Mouse (Mus musculus) heart, postnatal 4 days (tissue): ENCODE data around the gene Stard5. TPM values are rescaled to one million over a fixed set of nuclear protein-coding genes. Genes with fewer than 3 reads are reported as not detected.

Source experiments
- DNase-seq: peaks from one replicate; pipeline ENCODE4 v3.0.0; 2021
- total RNA-seq, 2 experiments: library from RNA; stranded (reverse); gene quantifications; 2 replicates each; pipeline ENCODE4 v1.2.3; 2021

The Stard5 gene
- 10 to 100 TPM; 27.5 to 28.8 TPM for total RNA-seq

DNA sequence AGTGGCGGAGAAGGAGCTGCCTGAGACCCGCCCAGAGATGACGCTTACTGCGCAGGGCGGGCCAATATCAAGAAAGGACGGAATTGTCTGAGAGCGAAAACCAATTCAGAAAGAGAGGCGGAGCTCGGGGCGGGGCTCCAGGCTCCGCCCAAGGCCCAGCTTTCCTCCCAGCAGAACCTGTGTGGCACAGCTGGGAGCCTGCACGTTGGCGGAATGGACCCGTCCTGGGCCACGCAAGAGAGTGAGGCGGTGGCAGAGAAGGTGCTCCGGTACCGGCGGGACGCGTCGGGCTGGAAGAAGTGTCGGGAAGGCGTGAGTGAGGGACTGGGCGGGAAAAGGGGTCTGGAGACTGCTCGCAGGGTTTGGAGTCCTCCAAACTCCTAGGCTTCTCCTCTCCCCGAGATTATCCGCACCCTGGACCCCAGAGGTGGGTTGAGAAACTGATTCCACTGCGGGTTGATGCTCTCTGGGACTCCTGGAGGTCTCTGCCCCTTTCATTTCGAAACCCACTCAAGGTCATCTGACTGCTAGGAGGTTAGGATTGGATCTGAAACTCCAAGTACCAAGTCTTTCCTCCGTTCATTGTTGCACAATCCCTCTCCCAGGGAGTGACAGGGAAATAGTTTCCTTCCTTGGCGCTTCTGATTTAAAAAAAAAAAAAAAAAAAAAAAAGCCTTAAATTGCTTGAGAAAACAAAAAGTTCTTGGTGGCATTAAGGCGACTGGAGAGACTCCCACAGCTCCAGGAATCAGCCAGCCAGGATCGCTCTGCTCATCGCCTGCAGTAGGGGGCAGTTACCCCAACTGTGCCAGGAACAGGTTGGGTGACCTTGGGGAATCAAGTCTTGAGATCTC lies at the start of gene Stard5:
Stard5 (plus strand) TSS at position 132 of the 854 bp plus-strand sequence.
- DNase-seq = peak; percentile 92

GRCm38 (mm10) chr7:83584639-83585471 lies 46.9 kb upstream of the Stard5 start, which contains the start of gene Tmc3:
TSS of gene Tmc3 (plus strand) at chr7:83584927.
- peak; percentile 71 for DNase-seq

GRCm38 (mm10) chr7:83594056-83594455 lies 37.7 kb upstream of the Stard5 start:
- DNase-seq = no peak

DNA sequence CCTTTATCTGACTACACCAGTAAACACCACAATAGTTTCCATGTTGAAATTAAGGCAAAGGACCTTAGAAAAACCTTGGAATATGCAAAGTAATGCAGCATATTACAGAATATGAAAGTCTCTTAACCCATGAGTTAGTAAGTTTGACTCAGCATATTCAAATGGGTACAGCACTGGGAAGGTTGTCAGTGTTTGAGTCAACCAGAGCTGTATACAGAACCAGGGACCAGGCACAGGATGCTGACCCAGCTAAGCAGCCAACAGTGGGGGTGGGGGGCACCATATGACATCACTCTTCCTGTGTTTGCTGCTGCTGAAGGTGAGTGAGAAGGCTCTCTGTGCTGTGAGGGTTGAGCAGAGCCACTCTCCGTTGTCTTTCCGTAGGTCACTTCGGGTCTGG lies 34.7 kb upstream of the Stard5 start:
- DNase-seq = no peak

DNA sequence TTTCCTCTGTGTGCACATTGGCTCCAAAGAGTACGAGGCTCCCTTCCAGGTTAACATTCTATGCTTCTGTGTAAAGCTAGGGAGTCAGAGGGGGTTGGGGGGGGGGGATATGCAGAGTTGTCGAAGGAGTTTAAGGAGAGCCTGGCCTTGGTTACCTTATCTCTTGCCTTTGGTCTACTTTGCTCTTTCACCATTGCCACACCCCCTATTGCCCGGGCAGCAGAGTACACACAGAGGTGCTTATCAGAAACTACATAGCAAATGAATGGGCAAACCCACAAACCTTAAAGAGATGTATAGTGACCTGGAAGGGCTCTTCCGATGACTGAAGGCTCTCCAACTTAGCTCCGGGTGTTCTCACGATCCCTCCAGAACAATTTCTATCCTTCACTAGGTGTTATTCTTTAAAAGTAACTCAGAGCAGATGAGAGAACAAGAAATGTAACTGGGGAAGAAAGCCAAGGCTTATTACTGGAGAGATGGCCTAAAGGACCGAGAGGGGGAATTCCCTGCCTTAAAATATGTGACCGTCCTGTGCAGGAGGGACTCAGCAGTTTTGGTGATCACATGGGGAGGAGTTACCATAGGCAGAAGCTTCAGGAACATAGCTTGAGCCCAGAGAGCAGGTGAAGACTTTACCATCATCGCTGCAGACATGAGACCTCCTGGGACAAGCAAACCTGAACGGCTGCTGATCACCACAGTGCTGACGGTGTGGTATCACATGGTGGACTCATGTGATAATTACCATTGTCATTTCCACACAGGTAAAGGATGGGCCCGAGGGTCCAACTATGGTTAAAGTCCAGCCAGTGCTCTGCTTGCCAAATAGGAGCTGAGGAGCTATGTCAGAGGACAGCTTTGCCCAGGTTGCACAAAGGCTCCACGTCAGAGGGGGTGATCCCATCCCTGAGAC lies 32.5 kb upstream of the Stard5 start:
- no peak for DNase-seq

- peak; percentile 61 for DNase-seq
Measured at GRCm38 (mm10) chr7:83599913-83600286, 31.9 kb upstream of the Stard5 start.

- no peak for DNase-seq
Measured at GRCm38 (mm10) chr7:83604180-83604944, 27.4 kb upstream of the Stard5 start.

DNA sequence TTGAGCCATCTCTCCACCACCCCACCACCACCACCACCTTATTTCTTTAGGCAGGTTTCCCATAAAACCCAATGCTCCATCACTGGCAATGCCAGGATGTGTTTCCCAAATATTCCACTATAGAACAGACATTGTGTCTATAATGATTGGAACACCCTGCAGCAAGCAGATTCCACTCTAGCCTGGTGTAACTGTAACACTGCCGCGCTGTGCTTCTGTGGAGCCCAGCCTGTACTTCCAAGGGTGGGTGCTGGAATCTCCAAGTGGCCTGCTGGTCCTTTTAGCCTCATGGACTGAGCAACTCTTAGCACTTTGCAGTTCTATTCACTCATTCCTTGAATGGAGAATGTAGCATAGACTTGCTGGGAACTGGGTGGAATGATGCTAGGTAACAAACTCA lies 25.0 kb upstream of the Stard5 start:
- DNase-seq = no peak

DNA sequence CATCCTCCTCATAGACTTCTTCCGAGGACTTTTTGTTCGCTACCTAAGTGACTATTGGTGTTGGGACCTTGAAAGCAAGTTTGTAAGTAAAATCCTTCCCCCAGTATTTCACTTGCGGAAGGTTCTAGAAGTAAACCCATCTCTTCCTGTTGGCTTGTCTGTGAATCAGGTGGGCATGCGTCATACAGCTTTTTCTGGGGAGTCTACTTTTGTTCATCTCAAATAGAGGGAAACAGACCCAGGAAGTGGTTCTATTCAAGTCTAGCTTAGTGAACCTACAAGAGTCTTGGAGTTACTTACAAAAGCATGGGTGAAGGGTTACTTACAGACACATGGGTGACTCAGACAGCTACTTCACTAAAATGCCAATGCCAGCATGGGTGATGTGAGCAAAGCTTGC lies 21.9 kb upstream of the Stard5 start:
- DNase-seq = no peak

- no peak for DNase-seq
Measured at GRCm38 (mm10) chr7:83611886-83612285, 19.9 kb upstream of the Stard5 start.

GRCm38 (mm10) chr7:83615272-83615671 lies 16.5 kb upstream of the Stard5 start:
- no peak for DNase-seq

GRCm38 (mm10) chr7:83615815-83616214 lies 15.9 kb upstream of the Stard5 start:
- no peak for DNase-seq

DNA sequence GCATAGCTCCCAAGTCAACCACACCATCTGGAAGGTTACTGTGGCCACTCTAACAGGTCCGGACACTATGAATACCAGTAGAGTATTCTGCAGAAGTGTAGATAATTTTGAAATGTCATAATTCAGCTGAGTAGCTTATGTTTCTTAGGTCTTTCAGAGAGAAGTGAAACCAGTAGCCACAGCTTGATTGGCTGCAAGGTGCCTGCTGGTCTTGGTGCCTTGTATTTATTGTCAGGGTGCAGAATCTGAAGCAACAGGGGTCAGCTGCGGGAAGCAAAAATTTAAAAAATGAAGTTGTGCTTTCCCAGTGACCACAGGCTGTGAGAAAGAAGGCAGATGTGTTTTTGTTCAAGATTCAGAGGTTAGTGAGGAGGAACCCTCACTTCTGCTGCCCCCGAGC lies 15.5 kb upstream of the Stard5 start:
- no peak for DNase-seq

- no peak for DNase-seq
Measured at GRCm38 (mm10) chr7:83618709-83619108, 13.1 kb upstream of the Stard5 start.

GRCm38 (mm10) chr7:83622582-83622981 lies 9.2 kb upstream of the Stard5 start:
- no peak for DNase-seq

- DNase-seq = no peak
Measured at GRCm38 (mm10) chr7:83624065-83624464, 7.7 kb upstream of the Stard5 start.

DNA sequence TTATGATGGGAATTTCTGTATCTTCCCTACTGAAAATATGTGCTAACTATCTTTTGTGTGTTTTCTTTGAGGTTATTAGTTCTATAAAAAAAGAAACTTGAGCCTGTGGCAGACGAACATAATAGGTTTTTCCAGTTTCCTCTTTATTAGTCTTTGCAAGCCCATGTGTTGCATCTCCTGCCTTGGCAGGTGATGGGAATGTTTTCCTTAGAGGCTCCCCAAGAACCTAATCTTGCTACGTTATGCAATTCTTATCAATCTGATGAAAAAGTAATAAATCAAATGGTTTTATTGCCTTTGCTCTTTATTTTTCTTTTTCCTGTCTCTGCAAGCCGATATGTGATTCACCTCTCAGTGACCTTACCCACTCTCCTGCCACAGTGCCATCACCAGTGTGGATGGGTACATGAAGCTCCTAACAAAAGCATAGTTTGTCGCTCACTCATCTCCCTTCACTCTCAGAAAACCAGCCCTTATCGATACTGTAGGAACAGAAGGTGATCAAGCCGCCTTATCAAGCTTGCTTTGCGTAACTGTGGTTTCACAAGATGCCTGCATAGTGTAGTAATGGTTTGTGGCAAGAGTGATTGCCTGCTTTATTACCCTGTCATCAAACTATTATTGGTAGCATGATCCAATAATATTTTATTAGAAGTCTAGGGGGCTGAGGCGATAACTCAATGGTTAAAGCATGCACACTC lies 5.1 kb upstream of the Stard5 start:
- no peak for DNase-seq

DNA sequence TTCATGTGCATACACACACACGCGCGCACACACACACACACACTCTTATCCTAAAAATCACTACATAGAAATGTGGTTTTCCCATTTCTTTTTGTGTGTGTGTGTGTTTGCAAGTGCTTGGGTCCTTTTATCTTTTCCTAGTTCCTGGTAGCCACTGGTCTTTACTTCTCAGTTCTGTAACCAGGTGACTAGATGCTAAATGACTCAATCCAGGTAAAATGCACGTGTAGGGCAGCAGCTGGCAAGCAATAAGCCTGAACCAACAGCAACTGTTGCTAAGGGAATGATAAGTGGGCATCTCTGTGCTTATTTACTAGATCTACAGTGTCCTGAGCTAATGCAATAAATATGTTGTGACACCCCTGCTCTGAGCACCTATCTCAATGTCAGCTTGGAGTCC lies 4.4 kb upstream of the Stard5 start:
- no peak for DNase-seq

GRCm38 (mm10) chr7:83631073-83631827 lies 509 bp upstream of the Stard5 start:
- no peak for DNase-seq

- DNase-seq = no peak
Measured at GRCm38 (mm10) chr7:83632682-83633120, 942 bp downstream of the Stard5 start.
